Mouse (Mus musculus): ENCODE data around the gene 6430628N08Rik.

DNA sequence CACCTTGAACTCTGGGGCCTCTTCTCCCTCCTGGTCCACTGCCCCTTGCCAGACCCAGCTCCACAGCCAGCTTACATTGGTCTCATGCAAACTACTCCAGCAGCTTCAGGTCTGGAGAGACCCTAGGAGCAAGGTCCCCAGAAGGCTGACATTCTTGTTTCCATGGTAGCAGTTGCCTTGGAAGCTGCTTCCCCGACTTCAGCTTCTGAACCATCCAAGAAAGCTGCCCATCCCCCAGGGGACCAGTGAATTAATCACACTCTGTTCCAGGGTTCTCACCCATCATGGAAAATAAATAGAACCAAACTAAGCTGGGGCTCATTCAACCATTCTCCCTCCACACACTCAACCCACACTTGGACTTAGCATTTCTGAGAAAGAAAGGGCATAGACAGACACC, 9.3 kb upstream of the 6430628N08Rik start:
- TF ChIP-seq CTCF (IDR thresholded peaks at IDR 0.05; ENCODE audit: control insufficient read depth, insufficient read depth, low read length) = no peak
- no peak for TF ChIP-seq POLR2A (IDR thresholded peaks at IDR 0.05; ENCODE audit: borderline replicate concordance, control insufficient read depth, low read depth, low read length)

Measured in bone marrow, adult 2 months (tissue).